Mouse (Mus musculus): Measurements from ENCODE around the gene Cd2bp2.

Cd2bp2 gene

GRCm38 (mm10) chr7:127195544-127196295, at the start of gene Cd2bp2:
Gene Cd2bp2, minus strand, starts transcription at chr7:127196050.
- DNase-seq (ENCODE audit: low read depth, low spot score) = peak; percentile 89

GRCm38 (mm10) chr7:127244658-127245510, 49.0 kb upstream of the Cd2bp2 start:
- no peak for DNase-seq (ENCODE audit: low read depth, low spot score)

GRCm38 (mm10) chr7:127243870-127244657, 48.2 kb upstream of the Cd2bp2 start, which contains the start of gene Zfp771:
Gene Zfp771, plus strand, starts transcription at chr7:127244274.
- DNase-seq (ENCODE audit: low read depth, low spot score) = peak; percentile 80

GRCm38 (mm10) chr7:127243361-127243867, 47.6 kb upstream of the Cd2bp2 start:
- no peak for DNase-seq (ENCODE audit: low read depth, low spot score)

- DNase-seq (ENCODE audit: low read depth, low spot score) = no peak
Observed at GRCm38 (mm10) chr7:127234777-127235176, 38.9 kb upstream of the Cd2bp2 start.

- DNase-seq (ENCODE audit: low read depth, low spot score) = no peak
Observed at GRCm38 (mm10) chr7:127233765-127234164, 37.9 kb upstream of the Cd2bp2 start.

GRCm38 (mm10) chr7:127233368-127233749, 37.5 kb upstream of the Cd2bp2 start:
- DNase-seq (ENCODE audit: low read depth, low spot score) = no peak

GRCm38 (mm10) chr7:127232622-127233367, 36.9 kb upstream of the Cd2bp2 start, which contains the start of the genes Zfp553 and Sept1:
Gene Zfp553, plus strand, starts transcription at chr7:127233061.
Gene Sept1, minus strand, starts transcription at chr7:127233130.
- DNase-seq (ENCODE audit: low read depth, low spot score) = no peak

- DNase-seq (ENCODE audit: low read depth, low spot score) = no peak
Observed at GRCm38 (mm10) chr7:127231826-127232621, 36.2 kb upstream of the Cd2bp2 start.

- no peak for DNase-seq (ENCODE audit: low read depth, low spot score)
Observed at GRCm38 (mm10) chr7:127231376-127231775, 35.5 kb upstream of the Cd2bp2 start.

- peak; percentile 80 for DNase-seq (ENCODE audit: low read depth, low spot score)
Observed at GRCm38 (mm10) chr7:127228615-127229303, 32.9 kb upstream of the Cd2bp2 start.

GRCm38 (mm10) chr7:127225147-127225995, 29.5 kb upstream of the Cd2bp2 start:
- DNase-seq (ENCODE audit: low read depth, low spot score) = peak; percentile 83

GRCm38 (mm10) chr7:127224616-127225015, 28.8 kb upstream of the Cd2bp2 start:
- DNase-seq (ENCODE audit: low read depth, low spot score) = no peak

GRCm38 (mm10) chr7:127223515-127224478, 27.9 kb upstream of the Cd2bp2 start:
- no peak for DNase-seq (ENCODE audit: low read depth, low spot score)

- DNase-seq (ENCODE audit: low read depth, low spot score) = no peak
Observed at GRCm38 (mm10) chr7:127223106-127223505, 27.3 kb upstream of the Cd2bp2 start.

- no peak for DNase-seq (ENCODE audit: low read depth, low spot score)
Observed at GRCm38 (mm10) chr7:127220440-127220839, 24.6 kb upstream of the Cd2bp2 start.

- no peak for DNase-seq (ENCODE audit: low read depth, low spot score)
Observed at GRCm38 (mm10) chr7:127218670-127219069, 22.8 kb upstream of the Cd2bp2 start.
